Mouse (Mus musculus): ENCODE measurements around the gene Tpcn2. TPM values are rescaled to one million over a fixed set of nuclear protein-coding genes. Genes with fewer than 3 reads are reported as not detected.

The Tpcn2 gene
- polyA plus RNA-seq, 1 experiment from 2014 or later, result 5.3 TPM

DNA sequence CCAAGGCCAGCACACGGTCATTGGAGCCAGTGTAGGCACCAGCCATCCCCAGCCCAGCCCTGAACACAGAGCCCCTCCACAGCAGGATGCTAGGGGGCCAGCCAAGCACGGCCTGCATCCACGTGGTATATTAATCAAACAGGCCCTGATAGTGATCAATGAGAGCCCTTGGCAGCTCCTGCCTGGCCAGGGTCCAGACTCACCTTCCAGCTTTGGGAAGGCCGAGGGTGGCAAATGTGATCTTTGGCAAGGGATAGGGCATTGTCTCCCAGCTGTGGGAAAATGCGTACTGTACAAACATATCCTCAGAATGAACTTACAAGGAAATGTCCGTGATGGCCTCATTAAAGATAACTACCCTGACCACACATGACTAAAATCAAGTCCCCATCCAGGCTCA lies 44.7 kb downstream of the Tpcn2 start:
- 45% methylated on average over 6 of the region's 6 CpGs for WGBS
- no peak overlapping the region for H3K4me3 ChIP-seq (ENCODE audit: low read depth, low read length)
- H3K27ac ChIP-seq (replicated peaks), result no peak overlapping the region
- H3K4me1 ChIP-seq (replicated peaks; ENCODE audit: control insufficient read depth, insufficient read depth), result no peaks in the 10 kb centered on the region
- no peak for TF ChIP-seq CTCF (IDR thresholded peaks at IDR 0.05; ENCODE audit: low read depth)
- TF ChIP-seq EP300 (optimal IDR thresholded peaks at IDR 0.05), result no peak
- H3K27me3 ChIP-seq (ENCODE audit: control insufficient read depth, insufficient read depth, low read length), result no peaks in the 10 kb centered on the region
- no peak overlapping the region for H3K9ac ChIP-seq (ENCODE audit: low read length)
- no peak for ATAC-seq (ENCODE audit: low FRiP score, low TSS enrichment)
- H3K9me3 ChIP-seq (ENCODE audit: control insufficient read depth, low read length), result no peaks in the 10 kb centered on the region
- H3K4me2 ChIP-seq (replicated peaks; ENCODE audit: low read depth), result no peak overlapping the region
- no peak for DNase-seq (ENCODE audit: low spot score)
- H3K36me3 ChIP-seq (ENCODE audit: control insufficient read depth, insufficient read depth, low read length), result no peaks in the 10 kb centered on the region

DNA sequence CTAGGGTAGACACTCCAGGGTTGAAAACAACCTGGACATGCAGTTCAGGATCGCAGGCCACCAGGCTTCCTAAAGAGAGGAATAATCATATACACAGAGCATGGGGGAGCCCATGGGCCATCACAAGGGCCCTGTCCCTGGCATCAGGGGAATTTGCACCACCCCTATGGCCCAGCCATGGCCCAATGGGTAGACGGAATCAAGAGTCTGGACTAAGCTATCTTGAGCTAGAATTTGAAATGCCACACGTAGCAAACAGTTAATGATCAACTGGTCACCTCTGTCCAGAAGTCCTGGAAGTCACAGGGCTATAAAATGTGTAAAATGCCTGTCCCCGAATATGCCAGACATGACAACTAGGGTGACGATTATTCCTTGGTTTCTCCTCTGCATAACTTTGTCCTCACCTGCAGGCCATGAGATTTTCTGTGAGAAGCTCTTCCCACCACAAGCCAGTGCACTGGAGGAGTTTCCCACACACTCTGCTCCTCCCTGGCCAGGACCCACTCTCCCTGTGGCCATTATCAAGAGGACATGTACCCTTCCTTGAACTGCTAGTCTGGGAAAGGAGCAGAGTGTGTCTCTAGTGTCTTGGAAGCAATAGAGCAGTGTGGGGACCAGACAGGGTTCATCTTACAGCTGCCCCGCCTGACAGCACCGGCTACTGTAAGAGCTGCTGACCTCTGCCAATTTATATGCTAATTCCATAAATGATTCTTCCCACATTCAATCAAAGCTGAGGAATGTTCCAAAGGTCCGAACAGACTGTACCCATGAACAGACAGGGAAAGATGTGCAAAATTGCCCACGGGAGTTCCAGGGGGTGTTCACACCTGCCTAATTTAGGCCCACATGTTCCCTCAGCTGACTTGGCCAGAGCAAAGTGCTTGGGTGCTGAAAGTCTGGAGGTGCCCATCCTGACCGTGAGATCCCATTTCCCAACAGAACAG lies 48.7 kb downstream of the Tpcn2 start:
- Histone ChIP-seq H3K9me3 (ENCODE audit: control insufficient read depth, low read length) (no peaks in the 10 kb centered on the region), H3K4me1 (replicated peaks; ENCODE audit: control insufficient read depth, insufficient read depth) (0 out of 2 replicates have a peak, but pooled peaks cover 3% of the 10 kb centered on the region), H3K27ac (replicated peaks) (no peak overlapping the region), H3K27me3 (ENCODE audit: control insufficient read depth, insufficient read depth, low read length) (no peaks in the 10 kb centered on the region), H3K4me3 (ENCODE audit: low read depth, low read length) (no peak overlapping the region), H3K9ac (ENCODE audit: low read length) (no peak overlapping the region), H3K36me3 (ENCODE audit: control insufficient read depth, insufficient read depth, low read length) (no peaks in the 10 kb centered on the region), H3K4me2 (replicated peaks; ENCODE audit: low read depth) (no peak overlapping the region)
- TF ChIP-seq CTCF (IDR thresholded peaks at IDR 0.05; ENCODE audit: low read depth) (no peak), EP300 (optimal IDR thresholded peaks at IDR 0.05) (no peak)
- DNase-seq (ENCODE audit: low spot score), result no peak
- 81% methylated on average over 10 of the region's 10 CpGs for WGBS
- no peak for ATAC-seq (ENCODE audit: low FRiP score, low TSS enrichment)

DNA sequence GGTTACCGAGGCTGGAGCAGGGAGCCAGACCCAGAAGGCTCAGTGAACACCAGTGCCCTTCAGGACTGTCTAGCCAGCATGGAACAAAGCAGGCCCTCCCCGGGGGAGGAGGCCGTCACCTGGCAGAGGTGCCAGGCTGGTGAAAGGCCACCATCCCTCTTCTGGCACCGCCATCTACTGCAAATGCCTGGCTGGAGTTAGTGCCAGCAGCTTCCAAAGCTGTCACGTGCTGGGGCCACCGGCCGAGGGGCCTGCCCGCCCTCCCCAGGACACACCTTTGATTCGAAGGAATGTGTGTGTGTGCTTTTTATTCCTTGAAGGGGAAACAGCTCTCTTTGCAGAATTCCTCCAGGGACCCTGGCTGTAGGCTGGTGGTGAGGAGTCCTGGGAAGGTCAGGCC lies 52.2 kb downstream of the Tpcn2 start:
- Histone ChIP-seq H3K4me3 (ENCODE audit: low read depth, low read length) (no peak overlapping the region), H3K4me2 (replicated peaks; ENCODE audit: low read depth) (no peak overlapping the region), H3K9ac (ENCODE audit: low read length) (no peak overlapping the region), H3K4me1 (replicated peaks; ENCODE audit: control insufficient read depth, insufficient read depth) (0 out of 2 replicates have a peak, but pooled peaks cover 3% of the 10 kb centered on the region), H3K36me3 (ENCODE audit: control insufficient read depth, insufficient read depth, low read length) (no peaks in the 10 kb centered on the region), H3K27ac (replicated peaks) (no peak overlapping the region), H3K9me3 (ENCODE audit: control insufficient read depth, low read length) (no peaks in the 10 kb centered on the region), H3K27me3 (ENCODE audit: control insufficient read depth, insufficient read depth, low read length) (no peaks in the 10 kb centered on the region)
- TF ChIP-seq EP300 (optimal IDR thresholded peaks at IDR 0.05) (no peak), CTCF (IDR thresholded peaks at IDR 0.05; ENCODE audit: low read depth) (no peak)
- peak; percentile 69 for ATAC-seq (ENCODE audit: low FRiP score, low TSS enrichment)
- 54% methylated on average over 9 of the region's 9 CpGs for WGBS
- peak; percentile 57 for DNase-seq (ENCODE audit: low spot score)

DNA sequence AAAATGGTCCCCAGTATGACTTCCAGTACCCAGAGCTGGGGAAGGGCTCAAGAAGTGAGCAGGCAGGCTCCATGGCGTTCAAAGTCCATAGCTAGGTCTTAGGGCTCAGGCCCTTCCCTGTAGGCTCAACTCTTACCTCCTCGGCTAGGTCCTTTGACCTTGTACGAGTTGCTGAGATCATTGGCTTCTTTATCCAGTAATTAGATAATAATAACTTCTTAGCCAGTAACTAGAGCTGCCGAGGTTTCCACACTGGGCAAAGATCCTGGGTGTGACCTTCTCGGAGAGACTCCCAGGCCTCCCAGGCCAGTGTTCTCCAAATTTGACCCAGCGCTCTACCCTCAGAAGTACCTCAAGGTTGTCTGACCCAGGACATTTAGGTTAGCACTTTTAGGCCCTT lies 57.2 kb downstream of the Tpcn2 start:
- no peak for DNase-seq (ENCODE audit: low spot score)
- TF ChIP-seq EP300 (optimal IDR thresholded peaks at IDR 0.05) (no peak), CTCF (IDR thresholded peaks at IDR 0.05; ENCODE audit: low read depth) (no peak)
- no peak overlapping the region for H3K4me2 ChIP-seq (replicated peaks; ENCODE audit: low read depth)
- peaks cover 8% of the 10 kb centered on the region for H3K4me1 ChIP-seq (replicated peaks; ENCODE audit: control insufficient read depth, insufficient read depth)
- no peaks in the 10 kb centered on the region for H3K36me3 ChIP-seq (ENCODE audit: control insufficient read depth, insufficient read depth, low read length)
- H3K4me3 ChIP-seq (ENCODE audit: low read depth, low read length), result no peak overlapping the region
- H3K27me3 ChIP-seq (ENCODE audit: control insufficient read depth, insufficient read depth, low read length), result no peaks in the 10 kb centered on the region
- H3K27ac ChIP-seq (replicated peaks), result no peak overlapping the region
- WGBS, result 75% methylated on average over 6 of the region's 6 CpGs
- 0 out of 2 replicates have a peak, but pooled peaks have one; percentile 19 for ATAC-seq (ENCODE audit: low FRiP score, low TSS enrichment)
- H3K9ac ChIP-seq (ENCODE audit: low read length), result no peak overlapping the region
- H3K9me3 ChIP-seq (ENCODE audit: control insufficient read depth, low read length), result no peaks in the 10 kb centered on the region

DNA sequence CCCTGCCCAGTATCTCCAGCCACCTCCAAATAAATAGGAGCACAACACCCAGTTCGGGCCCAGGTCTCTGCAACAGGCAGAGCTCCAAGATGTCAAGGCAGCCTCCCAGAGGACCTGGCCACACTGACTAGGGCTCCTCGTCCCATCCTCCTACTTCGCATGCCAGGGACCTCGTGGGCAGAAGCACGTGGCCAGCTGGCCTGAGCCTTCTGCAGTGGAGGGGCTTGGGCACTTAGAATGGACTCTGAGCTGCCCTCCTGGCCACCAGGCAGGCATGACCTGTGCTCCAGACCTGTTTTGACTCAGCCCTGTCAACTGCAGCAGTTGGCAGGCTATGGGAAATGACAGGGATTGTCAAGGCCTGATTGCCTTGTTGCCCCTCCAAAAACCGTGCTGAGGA lies 58.2 kb downstream of the Tpcn2 start:
- WGBS, result 82% methylated on average over 6 of the region's 6 CpGs
- Histone ChIP-seq H3K4me3 (ENCODE audit: low read depth, low read length) (no peak overlapping the region), H3K36me3 (ENCODE audit: control insufficient read depth, insufficient read depth, low read length) (no peaks in the 10 kb centered on the region), H3K9me3 (ENCODE audit: control insufficient read depth, low read length) (no peaks in the 10 kb centered on the region), H3K27ac (replicated peaks) (no peak overlapping the region), H3K27me3 (ENCODE audit: control insufficient read depth, insufficient read depth, low read length) (no peaks in the 10 kb centered on the region), H3K4me1 (replicated peaks; ENCODE audit: control insufficient read depth, insufficient read depth) (peaks cover 7% of the 10 kb centered on the region), H3K9ac (ENCODE audit: low read length) (no peak overlapping the region), H3K4me2 (replicated peaks; ENCODE audit: low read depth) (no peak overlapping the region)
- DNase-seq (ENCODE audit: low spot score), result no peak
- TF ChIP-seq EP300 (optimal IDR thresholded peaks at IDR 0.05), result no peak
- TF ChIP-seq CTCF (IDR thresholded peaks at IDR 0.05; ENCODE audit: low read depth), result no peak
- ATAC-seq (ENCODE audit: low FRiP score, low TSS enrichment), result no peak

All from stomach, postnatal 0 days (tissue).